Mouse (Mus musculus) embryonic fibroblast, embryonic 13.5 days (primary cell): Measurements from ENCODE around the gene Spem2.
"Not testable (repeated sequence)": the region's sequence is repeated elsewhere in the genome, so short reads cannot be mapped to it uniquely, and the experiment has no call there.

Source experiments
- CTCF ChIP-seq: IDR thresholded peaks from 2 replicates; pipeline ENCODE4 v1.5.1; 2011; ENCODE audit warnings: mild to moderate bottlenecking, control low read depth, low read length, moderate library complexity, borderline replicate concordance; ENCODE audit not compliant: insufficient read depth
- POLR2A ChIP-seq: IDR thresholded peaks from 2 replicates; pipeline ENCODE4 v1.6.1; 2011; ENCODE audit warnings: low read depth, mild to moderate bottlenecking, control low read depth, low read length, moderate library complexity

DNA sequence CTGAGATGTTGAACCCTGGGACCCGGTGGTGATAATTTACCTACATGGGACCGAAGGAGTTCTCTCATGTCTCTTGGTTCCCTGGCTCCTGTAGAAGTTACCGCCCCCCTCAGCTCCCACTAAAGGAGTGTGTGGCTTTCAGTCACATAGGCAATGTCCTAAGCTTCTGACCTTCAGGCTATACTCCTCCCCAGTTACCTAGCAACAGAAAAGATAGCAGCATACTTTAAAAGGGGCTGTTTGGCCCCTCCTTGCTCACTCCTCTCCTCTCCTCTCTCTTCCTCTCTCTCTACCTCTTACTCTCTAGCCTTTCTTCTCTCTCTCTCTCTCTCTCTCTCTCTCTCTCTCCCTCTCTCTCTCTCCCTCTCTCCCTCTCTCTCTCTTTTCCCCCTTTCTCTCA, 45.5 kb upstream of the Spem2 start:
- TF ChIP-seq POLR2A, CTCF: not testable (repeated sequence)
